Mouse (Mus musculus) bone marrow, adult 2 months (tissue): Measurements from ENCODE around the gene Serpine1.
A peak's percentile ranks its signal among the peaks of the same experiment; 100 is the strongest.

Source experiments
- CTCF ChIP-seq: fragments of 200-500 bp; IDR thresholded peaks from 2 replicates; pipeline ENCODE4 v1.5.1; 2011; ENCODE audit warnings: low read length, control low read depth; ENCODE audit not compliant: control insufficient read depth, insufficient read depth
- POLR2A ChIP-seq: fragments of 200-500 bp; IDR thresholded peaks from 2 replicates; pipeline ENCODE4 v1.6.1; 2011; ENCODE audit warnings: low read depth, mild to moderate bottlenecking, control low read depth, low read length, borderline replicate concordance; ENCODE audit not compliant: control insufficient read depth

GRCm38 (mm10) chr5:137072079-137072960, at the start of gene Serpine1:
- TF ChIP-seq POLR2A (peak; percentile 43; the same call in 1 of the 2 replicates), CTCF (no peak)
